Mouse (Mus musculus) C2C12 (cell line): ENCODE measurements around the gene Uckl1. TPM values are rescaled to one million over a fixed set of nuclear protein-coding genes. Genes with fewer than 3 reads are reported as not detected.

ENCODE experiments used
- H3K27me3 ChIP-seq: one replicate; pipeline ENCODE4 v1.6.1; 2011; ENCODE audit not compliant: control insufficient read depth, insufficient read depth, insufficient read length
- H3K36me3 ChIP-seq: one replicate; pipeline ENCODE4 v1.6.1; 2011; ENCODE audit not compliant: control insufficient read depth, insufficient read depth
- H3K4me3 ChIP-seq: one replicate; pipeline ENCODE4 v1.5.1; 2011; ENCODE audit warnings: mild to moderate bottlenecking, control low read depth; ENCODE audit not compliant: poor library complexity, insufficient read depth, severe bottlenecking
- H3K79me2 ChIP-seq: one replicate; pipeline ENCODE4 v1.6.1; 2011; ENCODE audit not compliant: control insufficient read depth, insufficient read depth
- H3K79me3 ChIP-seq: one replicate; pipeline ENCODE4 v1.6.1; 2011; ENCODE audit warnings: low read depth, control low read depth
- H3ac ChIP-seq: one replicate; pipeline ENCODE3; 2011; ENCODE audit warnings: low read depth; ENCODE audit not compliant: control insufficient read depth, insufficient read length
- CEBPB ChIP-seq: IDR thresholded peaks from one replicate; pipeline ENCODE4 v1.6.1; 2011; ENCODE audit warnings: low read depth, mild to moderate bottlenecking, control low read depth, moderate library complexity
- CTCF ChIP-seq: IDR thresholded peaks from one replicate; pipeline ENCODE4 v1.5.1; 2011; ENCODE audit not compliant: control insufficient read depth, insufficient read depth, insufficient read length
- FOSL1 ChIP-seq: IDR thresholded peaks from one replicate; pipeline ENCODE4 v1.8.0; 2011; ENCODE audit warnings: mild to moderate bottlenecking, low read length; ENCODE audit not compliant: poor library complexity, insufficient read depth, severe bottlenecking
- MAX ChIP-seq: IDR thresholded peaks from one replicate; pipeline ENCODE4 v1.6.1; 2011; ENCODE audit warnings: mild to moderate bottlenecking, control low read depth
- MYOD1 ChIP-seq: IDR thresholded peaks from one replicate; pipeline ENCODE4 v1.6.1; 2011; ENCODE audit warnings: low read depth; ENCODE audit not compliant: control insufficient read depth, insufficient read length
- MYOG ChIP-seq: IDR thresholded peaks from one replicate; pipeline ENCODE4 v1.6.1; 2011; ENCODE audit not compliant: control insufficient read depth, insufficient read length; ENCODE audit errors: extremely low read depth
- USF1 ChIP-seq: IDR thresholded peaks from one replicate; pipeline ENCODE4 v1.6.1; 2011; ENCODE audit warnings: low read depth, mild to moderate bottlenecking, control low read depth, moderate library complexity
- polyA plus RNA-seq: library from polyadenylated mRNA; unstranded; fragments of >200 nt; fragmentation: generic; extraction: Trizol; gene quantifications from one replicate; pipeline ENCODE4 v1.2.1, GENCODE M21; 2012; ENCODE audit warnings: missing spikeins

Gene Uckl1
- polyA plus RNA-seq, 1 experiment, result 20.6 TPM

DNA sequence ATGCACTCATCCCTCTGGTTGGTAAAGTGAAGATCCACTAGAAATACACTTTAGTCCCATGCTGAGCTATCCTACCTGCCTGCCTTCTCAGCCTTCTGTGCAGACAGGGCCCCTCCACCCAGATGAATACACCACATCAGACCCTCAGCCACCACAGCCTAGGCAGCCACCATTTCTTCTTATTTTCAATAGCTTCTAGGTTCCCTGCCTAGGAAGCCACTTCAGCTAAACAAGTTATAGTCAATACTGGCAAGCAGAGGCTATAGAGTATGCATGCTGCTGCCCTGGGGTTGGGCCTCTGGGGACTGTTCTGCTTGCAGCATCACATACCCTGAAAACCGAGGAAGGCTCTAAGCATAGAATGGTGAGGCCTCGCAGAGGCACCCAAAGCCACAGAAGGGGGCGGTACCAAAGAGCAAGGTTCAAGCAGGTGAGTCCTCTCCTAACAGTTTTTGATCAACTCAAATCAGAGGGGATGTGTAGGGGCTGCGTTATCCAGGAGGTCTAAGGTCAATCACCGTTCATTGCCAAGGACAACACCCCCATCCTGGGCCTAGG is 6.9 kb upstream of the Uckl1 start, which contains the start of gene Prpf6:
TSS of gene Prpf6 (plus strand) at position 341 of the 558 bp plus-strand sequence.
- H3K27me3 ChIP-seq, result no peaks in the 10 kb centered on the region
- peak within 1 kb of the TSS; percentile 76 for H3K4me3 ChIP-seq
- TF ChIP-seq FOSL1 (no peak), USF1 (no peak), CEBPB (no peak), MAX (no peak), MYOD1 (no peak)
- H3K79me3 ChIP-seq, result no peaks in the 10 kb centered on the region
- H3ac ChIP-seq, result peak within 1 kb of the TSS; percentile 78
- H3K79me2 ChIP-seq, result peaks cover 14% of the 10 kb centered on the region
- peaks cover 28% of the 10 kb centered on the region for H3K36me3 ChIP-seq

DNA sequence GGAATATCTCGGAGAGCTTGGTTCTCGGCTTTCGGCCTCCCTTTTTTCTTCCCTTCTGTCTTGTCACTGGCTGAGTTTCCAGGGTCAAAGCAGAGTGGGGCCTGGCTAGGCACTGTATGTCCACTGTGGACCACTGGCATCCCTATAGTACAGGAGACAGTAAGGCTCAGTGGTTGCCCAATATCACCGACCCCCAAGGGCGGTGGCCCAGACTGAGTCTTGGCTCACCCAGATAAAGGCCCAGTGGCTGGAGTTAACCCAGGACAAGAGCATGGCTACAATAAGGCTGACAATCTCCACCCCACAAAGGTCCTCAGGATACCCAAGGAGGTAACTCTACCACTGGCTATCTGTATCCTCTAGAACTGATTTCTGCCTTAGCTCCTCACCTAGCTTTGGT is 5.8 kb upstream of the Uckl1 start:
- H3K36me3 ChIP-seq, result peaks cover 39% of the 10 kb centered on the region
- no peaks in the 10 kb centered on the region for H3K27me3 ChIP-seq
- peak overlapping the region; percentile 6 for H3K4me3 ChIP-seq
- H3ac ChIP-seq, result no peak overlapping the region
- H3K79me2 ChIP-seq, result peaks cover 14% of the 10 kb centered on the region
- TF ChIP-seq FOSL1 (no peak), MYOD1 (no peak), USF1 (no peak), CEBPB (no peak), MYOG (no peak), CTCF (no peak), MAX (no peak)
- H3K79me3 ChIP-seq, result no peaks in the 10 kb centered on the region

DNA sequence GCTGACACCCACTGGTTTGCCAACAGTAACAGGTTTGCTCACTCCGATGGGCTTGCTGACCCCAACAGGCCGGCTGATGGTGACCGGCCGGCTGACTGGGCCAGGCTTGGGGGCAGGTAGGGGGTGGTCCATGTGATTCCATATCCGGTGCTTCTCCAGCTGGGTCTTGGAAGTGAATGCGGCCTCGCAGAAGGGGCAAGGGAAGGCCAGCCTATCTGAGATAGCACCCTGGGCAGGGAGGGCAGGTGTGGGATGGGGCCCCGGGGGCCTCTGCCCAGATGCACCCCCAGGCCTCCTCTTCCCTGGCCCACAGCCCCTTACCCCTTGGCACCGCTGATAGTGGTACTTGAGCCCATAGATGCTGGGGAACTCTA is 5.0 kb upstream of the Uckl1 start:
- Histone ChIP-seq H3K4me3 (no peak overlapping the region), H3K27me3 (no peaks in the 10 kb centered on the region), H3K79me2 (peaks cover 14% of the 10 kb centered on the region), H3K36me3 (peaks cover 40% of the 10 kb centered on the region), H3K79me3 (no peaks in the 10 kb centered on the region), H3ac (no peak overlapping the region)
- TF ChIP-seq MAX, result no peak
- no peak for TF ChIP-seq CTCF
- no peak for TF ChIP-seq USF1
- TF ChIP-seq MYOG, result no peak
- TF ChIP-seq FOSL1, result no peak

DNA sequence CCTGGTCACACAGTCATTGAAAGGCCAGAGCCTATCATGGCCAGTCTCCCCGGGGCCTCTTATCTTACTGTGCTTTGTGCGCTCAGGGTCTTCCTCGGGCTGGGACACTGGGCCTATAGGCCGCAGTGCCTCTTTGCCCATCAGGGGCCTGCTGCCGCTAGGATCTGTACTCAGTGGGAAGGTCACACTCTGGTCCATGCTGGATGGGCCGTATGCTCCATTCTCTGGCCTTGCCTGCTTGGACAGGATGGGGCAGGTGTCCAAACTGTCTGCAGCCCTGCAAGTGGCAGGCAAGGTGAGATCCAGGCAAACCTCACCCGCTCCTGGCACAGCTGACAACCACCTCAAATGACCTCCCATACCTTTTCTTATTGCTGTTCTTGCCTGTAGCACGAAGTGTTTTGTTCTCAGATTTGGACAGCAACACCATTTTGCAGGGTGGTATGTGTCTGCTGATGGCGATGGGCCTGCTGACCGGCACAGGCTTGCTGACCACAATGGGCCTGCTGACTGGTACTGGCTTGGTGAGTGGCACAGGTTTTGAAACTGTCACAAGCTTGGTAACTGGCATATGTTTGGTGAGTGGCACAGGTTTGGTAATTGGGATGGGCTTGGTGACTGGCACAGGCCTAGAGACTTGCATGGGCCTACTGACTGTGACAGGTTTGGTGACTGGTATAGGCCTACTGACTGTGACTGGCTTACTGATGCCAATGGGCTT is 4.5 kb upstream of the Uckl1 start:
- Histone ChIP-seq H3K4me3 (no peak overlapping the region), H3K79me2 (peaks cover 14% of the 10 kb centered on the region), H3ac (no peak overlapping the region), H3K79me3 (no peaks in the 10 kb centered on the region), H3K27me3 (no peaks in the 10 kb centered on the region), H3K36me3 (peaks cover 43% of the 10 kb centered on the region)
- TF ChIP-seq USF1, result no peak
- TF ChIP-seq MYOD1, result no peak
- TF ChIP-seq CEBPB, result no peak
- TF ChIP-seq MYOG, result no peak
- no peak for TF ChIP-seq CTCF
- TF ChIP-seq FOSL1, result no peak
- no peak for TF ChIP-seq MAX

DNA sequence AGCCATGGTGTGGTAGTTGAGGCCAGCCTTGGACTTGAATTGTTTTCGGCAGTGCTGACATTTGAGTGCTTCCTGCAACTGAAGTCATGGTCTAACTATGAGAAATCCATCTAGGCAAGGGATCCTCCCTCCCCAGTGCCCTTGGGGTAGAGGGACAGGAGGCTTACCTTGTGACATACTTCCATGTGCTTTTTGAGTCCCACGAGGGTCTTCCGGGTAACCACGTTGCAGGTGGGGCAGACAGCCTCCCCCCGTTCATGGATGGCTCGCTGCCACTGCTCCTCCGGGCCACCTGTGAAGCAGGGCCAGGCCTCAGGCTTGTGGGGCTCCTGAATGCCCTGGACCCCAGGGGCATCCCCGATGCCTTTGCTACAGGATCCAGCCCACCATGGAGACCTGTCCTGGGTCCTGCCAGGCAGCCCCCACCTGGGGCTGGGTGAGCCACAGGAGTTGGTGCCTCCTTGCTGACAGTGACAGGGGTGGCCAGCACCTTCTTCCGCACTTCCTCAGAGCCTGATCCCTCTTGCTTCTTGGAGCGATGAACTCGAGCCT is 3.6 kb upstream of the Uckl1 start:
- Histone ChIP-seq H3K4me3 (no peak overlapping the region), H3ac (no peak overlapping the region), H3K79me3 (no peaks in the 10 kb centered on the region), H3K36me3 (peaks cover 46% of the 10 kb centered on the region), H3K79me2 (peaks cover 14% of the 10 kb centered on the region), H3K27me3 (no peaks in the 10 kb centered on the region)
- TF ChIP-seq MAX (no peak), CTCF (no peak), FOSL1 (no peak), MYOG (no peak), CEBPB (no peak), MYOD1 (no peak), USF1 (no peak)

DNA sequence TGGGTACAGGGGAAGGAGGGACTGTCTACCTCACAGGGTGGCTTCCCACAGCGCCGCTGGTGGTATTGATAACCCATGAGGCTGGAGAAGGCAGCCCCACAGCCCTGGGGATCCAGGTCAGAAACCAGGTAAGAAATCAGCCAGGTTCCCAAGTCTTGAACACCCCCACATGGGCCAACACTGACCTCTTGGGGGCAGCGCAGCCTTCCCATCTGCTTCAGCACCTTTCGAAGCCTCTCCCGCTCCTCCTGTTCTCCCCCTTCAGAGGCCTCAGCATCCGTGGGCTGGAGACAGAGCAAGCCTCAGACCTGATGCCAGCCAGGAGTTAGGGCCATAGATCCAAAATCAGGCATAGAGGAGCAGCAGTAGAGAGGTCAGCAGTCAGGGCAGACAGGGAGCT is 3.1 kb upstream of the Uckl1 start:
- Histone ChIP-seq H3K79me3 (no peaks in the 10 kb centered on the region), H3K36me3 (peaks cover 46% of the 10 kb centered on the region)

More for the DNA sequence above, 3.1 kb upstream of the Uckl1 start:
- TF ChIP-seq MAX, result no peak
- TF ChIP-seq USF1, result no peak
- no peak for TF ChIP-seq CEBPB
- TF ChIP-seq FOSL1, result no peak
- TF ChIP-seq MYOG, result no peak
- no peak for TF ChIP-seq CTCF
- no peak for TF ChIP-seq MYOD1
- H3ac ChIP-seq, result no peak overlapping the region
- H3K4me3 ChIP-seq, result no peak overlapping the region
- H3K79me2 ChIP-seq, result peaks cover 14% of the 10 kb centered on the region
- H3K27me3 ChIP-seq, result no peaks in the 10 kb centered on the region
